Mouse (Mus musculus) T-helper 1 cell (primary cell): ENCODE results near the gene Syt2.

Source experiments
- in situ Hi-C: fragments of 300-600 bp; cut with MboI, MseI; formaldehyde crosslinking; loops from one replicate; pipeline ENCODE4 v1.15.1; 2025; ENCODE audit warnings: high pct_unique_total_duplicates

The Syt2 gene

GRCm38 (mm10) chr1:134704396-134705306, 58.2 kb downstream of the Syt2 start:
- in situ Hi-C loops = no loop called here

GRCm38 (mm10) chr1:134706549-134706948, 60.1 kb downstream of the Syt2 start:
- in situ Hi-C loops = no loop called here

GRCm38 (mm10) chr1:134707516-134707915, 61.0 kb downstream of the Syt2 start:
- in situ Hi-C loops = no loop called here

GRCm38 (mm10) chr1:134708274-134708673, 61.8 kb downstream of the Syt2 start:
- in situ Hi-C loops = no loop called here

GRCm38 (mm10) chr1:134708801-134709385, 62.4 kb downstream of the Syt2 start:
- in situ Hi-C loops = no loop called here

- in situ Hi-C loops = no loop called here
These were observed 63.2 kb downstream of the Syt2 start for GRCm38 (mm10) chr1:134709411-134710306.

GRCm38 (mm10) chr1:134711061-134711460, 64.6 kb downstream of the Syt2 start:
- in situ Hi-C loops = no loop called here

GRCm38 (mm10) chr1:134711653-134712052, 65.2 kb downstream of the Syt2 start:
- in situ Hi-C loops = no loop called here

- in situ Hi-C loops = no loop called here
These were observed 66.4 kb downstream of the Syt2 start for GRCm38 (mm10) chr1:134712781-134713299.

- in situ Hi-C loops = no loop called here
These were observed 67.0 kb downstream of the Syt2 start for GRCm38 (mm10) chr1:134713421-134713969.

- in situ Hi-C loops = no loop called here
These were observed 67.7 kb downstream of the Syt2 start for GRCm38 (mm10) chr1:134714166-134714565.

- in situ Hi-C loops = no loop called here
These were observed 68.6 kb downstream of the Syt2 start for GRCm38 (mm10) chr1:134715092-134715491.

- in situ Hi-C loops = no loop called here
These were observed 73.3 kb downstream of the Syt2 start for GRCm38 (mm10) chr1:134719718-134720304.

GRCm38 (mm10) chr1:134721486-134721885, 75.0 kb downstream of the Syt2 start:
- in situ Hi-C loops = no loop called here

- in situ Hi-C loops = no loop called here
These were observed 76.4 kb downstream of the Syt2 start for GRCm38 (mm10) chr1:134722891-134723290.

GRCm38 (mm10) chr1:134725276-134725675, 78.8 kb downstream of the Syt2 start:
- in situ Hi-C loops = no loop called here

GRCm38 (mm10) chr1:134726480-134726879, 80.0 kb downstream of the Syt2 start:
- in situ Hi-C loops = no loop called here

- in situ Hi-C loops = no loop called here
These were observed 80.8 kb downstream of the Syt2 start for GRCm38 (mm10) chr1:134727256-134727655.

- in situ Hi-C loops = no loop called here
These were observed 87.2 kb downstream of the Syt2 start for GRCm38 (mm10) chr1:134733659-134734058.

GRCm38 (mm10) chr1:134737463-134737862, 91.0 kb downstream of the Syt2 start:
- in situ Hi-C loops = no loop called here

GRCm38 (mm10) chr1:134741433-134741832, 95.0 kb downstream of the Syt2 start:
- in situ Hi-C loops = loop anchor here (10.0 kb wide), 1 partner anchor 113 kb away; no protein-coding TSS in a partner anchor
